Mouse (Mus musculus): ENCODE measurements around the gene Atp2a1.

Atp2a1 gene

DNA sequence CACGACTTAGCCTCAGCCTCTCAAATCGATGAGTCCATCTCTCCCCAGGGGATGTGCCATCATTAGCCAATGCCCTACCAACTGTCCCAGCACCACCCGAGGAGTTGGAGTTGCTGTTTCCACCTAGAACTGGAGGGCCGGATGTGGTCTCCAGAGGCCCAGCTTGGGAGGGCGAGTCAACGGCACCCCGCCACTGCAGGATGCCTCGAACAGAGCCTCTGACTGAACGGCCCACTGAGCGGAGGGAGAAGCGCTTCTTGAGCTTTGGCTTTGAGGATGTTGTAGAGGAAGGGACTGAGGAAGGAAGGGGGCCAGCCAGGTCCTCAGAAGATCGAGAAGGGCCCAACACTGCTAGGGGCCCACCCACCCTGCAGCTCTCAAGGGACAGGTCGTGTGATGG lies 9.4 kb upstream of the Atp2a1 start:
- DNase-seq = no peak

DNA sequence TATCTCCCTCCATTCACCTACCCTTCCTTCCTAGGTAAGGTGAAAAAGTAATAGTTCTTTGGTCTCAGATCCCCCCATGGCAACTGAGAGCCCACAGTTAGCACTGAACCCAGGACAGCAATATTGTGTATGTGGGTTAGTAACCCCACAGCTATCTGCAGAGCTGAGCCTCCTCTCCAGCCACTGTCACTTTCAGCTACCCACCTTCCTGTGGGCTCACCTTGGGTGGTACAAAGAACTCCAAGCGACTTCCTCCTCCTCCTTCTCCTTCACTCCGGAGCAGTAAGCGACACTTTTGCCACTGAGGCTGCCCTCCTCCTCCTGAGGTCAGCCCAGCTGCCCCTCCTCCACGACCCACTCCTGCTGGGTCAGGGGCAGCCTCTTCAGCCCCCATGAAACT lies 8.9 kb upstream of the Atp2a1 start:
- no peak for DNase-seq

DNA sequence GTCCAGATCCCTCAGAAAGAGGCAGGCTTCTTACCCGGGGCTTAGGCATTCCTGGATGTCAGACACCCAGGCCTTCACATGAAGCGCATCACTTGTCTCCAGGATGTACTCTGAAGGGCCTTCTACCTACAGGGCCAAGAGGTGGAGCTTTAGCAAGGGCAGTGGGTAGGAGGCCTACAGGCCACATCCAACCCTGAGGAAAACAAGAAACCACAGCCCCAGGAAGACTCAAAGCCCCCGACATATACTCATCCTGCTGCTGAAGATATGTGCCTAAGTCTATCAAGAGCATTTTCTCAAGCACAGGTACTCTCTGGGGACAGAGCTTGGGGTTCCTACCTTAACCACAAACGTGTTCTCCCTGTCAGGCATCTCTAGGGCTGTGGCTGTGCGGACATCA lies 8.5 kb upstream of the Atp2a1 start:
- DNase-seq = no peak

DNA sequence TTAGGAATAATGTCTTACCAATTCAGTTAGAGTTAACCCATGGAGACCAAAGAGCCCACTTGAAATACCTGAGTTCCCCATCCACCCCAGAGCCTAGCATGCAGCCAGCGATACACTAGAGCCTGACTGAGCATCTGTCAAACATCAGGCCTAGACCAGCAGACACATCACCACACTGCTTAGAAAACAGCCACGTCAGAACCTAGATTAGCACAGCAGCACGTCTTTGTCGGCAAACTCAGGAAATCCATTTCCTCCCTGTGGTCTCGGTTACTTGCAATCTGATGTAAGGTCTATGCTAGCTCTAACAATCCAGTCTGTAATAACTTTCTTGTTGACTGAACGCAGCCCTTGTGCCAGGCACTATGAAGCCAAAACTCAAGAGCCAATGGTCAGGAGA lies 7.2 kb upstream of the Atp2a1 start:
- no peak for DNase-seq

DNA sequence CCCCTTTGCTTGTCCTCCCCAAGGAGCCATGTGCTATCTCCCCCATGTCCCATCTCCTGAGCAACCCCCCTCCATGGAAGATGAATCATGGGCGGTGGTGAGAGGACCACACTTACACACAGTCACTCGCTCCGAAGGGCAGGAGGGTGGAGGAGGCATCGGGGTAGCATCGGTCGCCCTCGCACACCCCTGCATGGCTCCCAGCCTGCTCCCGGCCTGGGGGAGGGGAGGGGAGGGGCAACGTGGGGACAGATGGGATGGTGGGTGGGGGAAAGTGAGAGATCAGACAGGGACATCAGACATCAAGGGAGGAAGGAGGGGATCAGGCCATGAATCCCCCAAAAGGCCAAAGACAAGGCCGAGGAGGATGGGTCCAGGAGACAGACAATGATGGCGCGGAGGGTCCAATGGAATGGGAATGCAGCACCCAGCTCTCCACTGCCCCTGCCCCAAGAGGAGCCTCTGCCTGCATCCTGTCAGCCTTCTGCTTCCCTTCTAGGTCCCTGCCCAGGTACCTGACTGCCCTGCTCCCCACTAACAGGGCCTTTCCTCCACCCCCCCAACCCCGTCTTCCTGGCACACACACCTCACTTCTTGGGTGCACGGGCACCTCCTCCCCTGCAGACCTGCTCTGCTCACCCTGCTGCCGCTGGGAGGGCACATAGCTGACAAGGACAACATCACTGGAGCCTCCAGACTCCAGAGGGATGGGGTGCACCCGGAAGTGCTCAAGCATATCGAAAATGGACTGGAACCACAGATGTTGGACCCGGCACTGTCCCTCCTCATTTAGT lies 5.1 kb upstream of the Atp2a1 start:
- no peak for DNase-seq

DNA sequence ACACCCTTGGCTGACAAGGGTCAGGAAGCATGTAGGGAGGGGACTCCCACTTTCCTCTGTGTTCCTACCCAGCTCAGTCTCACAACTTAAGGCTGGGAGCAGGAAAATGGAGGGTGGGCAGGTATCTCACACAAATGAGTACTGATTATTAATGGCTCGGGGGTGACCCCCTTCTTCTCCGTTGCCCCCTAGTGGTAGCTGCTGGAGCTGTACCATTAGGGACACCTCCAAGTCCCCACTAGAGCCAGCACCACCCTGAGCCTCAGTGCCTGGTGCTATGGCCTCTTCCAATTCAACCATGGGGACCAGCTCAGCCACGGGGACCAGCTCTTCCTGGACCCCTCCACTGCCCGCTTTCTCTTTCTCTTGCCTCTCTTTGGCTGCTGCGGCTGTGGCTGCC lies 4.4 kb upstream of the Atp2a1 start:
- DNase-seq = peak; percentile 59 to 63

DNA sequence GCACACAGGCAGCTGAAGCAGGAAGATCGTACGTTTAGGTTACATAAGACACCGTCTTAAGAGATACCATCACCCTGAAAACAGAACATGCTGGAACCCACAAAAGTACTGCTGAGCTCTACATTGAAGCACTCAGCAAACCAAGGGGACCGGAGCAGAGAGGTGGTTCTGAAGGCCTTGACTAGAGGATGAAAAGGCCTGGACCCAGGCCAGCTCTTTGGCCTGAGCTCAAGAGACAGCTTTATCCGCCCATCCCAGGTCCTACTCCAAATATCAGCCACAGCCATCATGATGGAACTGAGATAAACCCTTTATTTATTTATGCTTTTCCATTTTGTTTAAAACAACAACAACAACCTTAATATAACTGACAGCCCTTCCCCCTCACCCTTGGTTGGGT lies 3.8 kb upstream of the Atp2a1 start:
- DNase-seq = no peak

DNA sequence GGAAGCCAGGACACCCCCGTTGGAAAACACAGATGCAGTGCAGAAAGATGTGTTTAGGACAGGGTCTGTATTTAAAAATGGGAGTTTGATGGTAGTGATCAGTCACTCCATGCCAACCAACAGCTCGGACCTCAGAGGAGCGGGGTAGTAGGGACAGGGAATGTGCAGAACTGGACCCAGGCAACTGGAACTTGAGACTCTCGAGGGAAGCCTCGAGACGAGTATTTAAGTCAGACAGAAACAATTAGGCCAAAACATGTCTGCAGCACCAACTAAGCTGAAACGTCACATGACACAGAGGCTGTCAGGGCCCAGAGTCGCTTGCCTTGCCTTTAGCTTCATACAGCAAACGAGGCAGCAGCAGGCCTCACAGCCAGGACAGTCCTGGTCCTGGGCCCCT lies 3.2 kb upstream of the Atp2a1 start:
- DNase-seq = no peak

DNA sequence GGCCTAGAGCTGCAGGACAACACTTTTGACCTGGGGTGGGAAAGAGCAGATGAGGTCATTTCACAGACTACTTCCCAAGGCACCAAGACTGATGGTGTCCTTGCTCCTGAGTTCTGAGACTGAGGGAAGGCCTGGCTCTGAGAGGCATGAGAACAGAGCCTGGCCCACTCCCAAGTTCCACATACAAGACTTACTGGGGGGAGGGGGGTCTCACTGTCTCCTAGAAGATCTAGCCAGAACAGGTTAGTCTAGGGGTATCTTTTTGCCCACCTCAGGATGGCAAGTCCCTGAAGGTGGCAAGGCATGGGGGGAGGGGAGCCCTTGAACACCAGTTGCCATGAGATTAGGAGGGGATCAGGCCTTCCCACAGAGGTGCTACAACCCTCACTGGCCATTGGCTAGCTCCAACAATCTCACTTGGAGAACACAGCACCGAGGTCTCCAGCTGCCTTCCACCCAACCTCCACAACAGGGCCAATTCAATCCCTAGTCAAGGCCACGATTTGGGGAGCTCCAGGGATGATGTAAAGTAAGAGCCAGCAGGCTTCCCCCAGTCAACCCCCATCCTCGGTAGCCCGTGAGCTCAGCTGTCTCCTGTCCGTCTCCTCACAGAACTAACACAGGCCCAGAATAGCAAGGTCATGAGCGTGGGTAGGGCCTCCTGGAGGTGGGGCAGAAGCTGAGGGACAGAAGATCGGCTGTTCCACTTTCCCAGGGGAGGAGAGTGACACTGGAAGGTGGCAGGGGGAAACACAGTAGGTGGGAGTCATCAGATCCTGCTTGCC lies 2.5 kb upstream of the Atp2a1 start:
- DNase-seq = no peak

DNA sequence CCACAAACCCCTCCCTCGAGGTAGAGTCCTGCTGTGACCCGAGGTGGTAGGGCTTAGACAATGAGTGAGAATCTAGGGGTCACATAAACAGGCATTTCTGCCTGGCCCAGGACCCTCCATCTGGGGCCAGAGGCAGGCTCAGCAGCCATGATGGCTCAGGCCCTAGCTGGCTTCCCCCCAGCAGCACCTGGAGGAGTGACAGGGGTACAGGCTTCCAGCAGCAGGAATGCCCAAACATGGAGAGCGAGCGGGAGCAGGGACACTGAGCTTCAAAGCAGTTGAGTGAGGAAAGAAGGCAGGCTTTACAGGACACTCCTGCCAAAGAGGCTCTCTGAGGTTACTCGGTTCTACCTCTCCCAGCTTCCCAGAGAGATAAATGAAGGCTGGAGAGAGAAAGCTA lies 1.9 kb upstream of the Atp2a1 start:
- DNase-seq = no peak

DNA sequence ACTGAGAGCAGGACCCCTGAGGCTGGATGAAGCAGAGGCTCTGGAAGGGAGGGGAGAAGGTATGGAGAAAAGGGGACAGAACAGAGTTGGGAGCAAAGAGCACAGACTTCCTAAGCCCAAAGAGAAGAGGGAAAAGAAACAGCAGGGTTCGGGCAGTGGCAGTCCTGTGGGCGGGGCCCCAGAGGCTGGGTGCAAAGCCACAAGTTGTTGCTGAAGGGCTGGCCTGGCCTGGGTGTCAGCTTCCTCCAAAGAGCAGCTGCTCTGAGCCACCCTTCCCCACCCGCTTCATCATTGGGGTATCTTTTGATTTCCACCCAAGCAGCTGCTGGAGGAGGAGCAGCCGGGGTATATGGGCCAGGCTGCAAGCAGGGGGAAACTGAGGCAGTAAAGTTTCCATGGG lies 1.2 kb upstream of the Atp2a1 start:
- no peak for DNase-seq

DNA sequence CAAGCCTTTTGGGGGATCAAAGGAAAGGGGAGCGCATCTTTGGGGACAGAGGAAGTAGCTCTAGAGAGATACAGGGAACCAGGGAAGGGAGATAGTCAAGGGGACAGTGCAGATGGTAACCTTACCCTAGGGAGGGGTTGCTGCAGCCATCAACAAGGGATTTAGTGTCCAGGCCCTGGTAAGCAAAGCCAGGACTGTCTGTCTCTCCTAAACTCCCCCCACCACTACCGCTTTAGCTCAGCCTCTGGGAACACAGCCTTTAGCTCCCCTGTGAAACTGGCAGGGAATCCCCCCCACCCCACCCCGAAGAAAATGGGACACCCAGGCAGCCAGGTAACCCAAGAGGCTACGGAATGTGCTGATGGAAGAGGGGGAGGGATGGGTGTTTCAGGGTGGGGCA lies 639 bp upstream of the Atp2a1 start:
- no peak for DNase-seq

DNA sequence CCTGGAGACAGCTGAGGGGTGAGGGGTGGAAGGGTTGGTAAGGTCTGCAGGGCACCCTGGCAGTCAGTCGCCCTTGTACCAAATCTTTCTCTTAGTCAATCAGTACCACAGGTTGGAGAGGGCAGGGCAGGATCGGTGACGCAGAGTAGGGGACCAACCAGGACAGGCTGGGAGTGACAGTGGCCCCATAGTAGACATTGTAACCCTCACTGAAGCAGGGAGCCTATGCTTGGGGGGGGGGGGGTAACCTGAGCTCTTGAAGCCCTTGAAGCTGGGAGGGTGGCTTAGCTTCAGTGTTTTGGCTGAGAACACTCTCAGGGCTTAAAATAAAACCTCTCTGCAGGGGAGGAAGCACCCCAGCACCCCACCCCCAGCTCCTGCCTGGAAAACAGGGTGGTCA lies 1.3 kb downstream of the Atp2a1 start:
- no peak for DNase-seq

DNA sequence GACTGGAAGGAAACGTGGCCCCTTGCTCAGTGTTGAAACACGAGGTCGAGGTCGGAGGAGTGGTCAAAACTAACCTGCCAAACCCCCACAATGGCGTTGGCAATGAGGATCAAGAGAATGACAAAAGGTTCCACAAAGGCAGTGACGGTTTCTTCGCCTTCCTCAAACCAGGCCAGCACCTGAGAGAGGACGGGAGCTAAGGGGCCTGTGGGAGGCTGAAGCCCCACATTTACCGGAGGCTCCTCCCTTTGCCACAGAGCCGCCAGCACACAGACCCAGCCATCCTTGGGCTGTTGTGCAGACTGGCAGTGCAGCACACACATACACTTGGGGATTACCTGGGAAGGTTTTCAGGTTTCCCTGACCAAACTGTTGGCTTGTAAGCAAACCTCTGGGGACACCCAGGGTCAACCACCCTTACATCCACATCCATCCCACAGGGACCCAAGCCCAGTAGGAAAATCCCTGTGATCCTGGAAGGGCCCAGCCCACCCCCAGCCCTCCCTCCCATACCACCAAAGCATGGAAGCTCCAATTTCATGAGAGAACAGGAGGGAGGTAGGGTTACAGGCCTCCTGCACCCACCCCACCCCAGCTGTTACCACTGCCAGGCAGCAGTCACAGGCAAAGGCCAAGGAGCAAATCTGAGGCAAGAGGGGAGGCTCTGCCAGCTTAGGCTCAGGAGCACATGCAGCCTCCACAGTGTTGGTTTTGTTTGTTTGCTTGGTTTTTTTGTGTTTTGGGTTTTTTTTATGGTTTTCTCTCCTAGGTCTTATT lies 2.1 kb downstream of the Atp2a1 start:
- DNase-seq = no peak

DNA sequence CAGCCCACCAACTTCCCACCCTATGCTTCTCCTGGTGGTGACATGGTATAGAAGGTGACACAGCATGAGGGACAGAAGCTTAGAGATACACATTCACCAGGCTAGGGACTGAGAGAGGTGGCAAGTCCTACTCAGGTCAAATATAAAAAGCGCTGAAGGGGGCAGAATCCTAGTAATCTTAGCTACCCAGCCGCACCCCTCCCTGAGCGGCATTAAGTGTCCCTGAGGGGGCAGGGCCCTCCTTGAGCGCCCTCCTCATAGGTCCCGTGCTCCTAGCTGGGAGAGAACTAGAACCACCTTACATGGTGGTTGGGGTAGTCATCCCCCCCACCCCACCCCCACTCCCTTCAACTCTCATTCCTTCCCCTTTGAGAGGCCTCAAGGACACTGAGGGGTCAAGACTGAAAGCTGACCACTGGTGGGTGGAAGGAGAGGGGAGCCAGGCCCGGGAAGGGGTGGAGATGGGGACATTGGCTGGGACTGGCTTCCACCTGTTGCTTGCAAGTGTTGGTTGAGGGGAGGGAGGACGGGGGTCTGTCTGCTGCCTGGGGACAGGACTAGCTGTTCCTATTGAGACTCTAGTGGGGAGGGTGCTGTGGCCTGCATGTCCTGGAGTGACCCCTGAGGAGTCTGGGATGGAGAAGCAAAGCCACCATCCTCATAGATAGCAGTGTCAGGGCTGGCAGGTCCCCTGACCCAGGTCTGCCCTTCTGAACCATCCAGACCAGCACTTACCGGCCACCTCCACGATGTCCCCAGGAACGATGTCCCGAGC lies 3.9 kb downstream of the Atp2a1 start:
- no peak for DNase-seq

DNA sequence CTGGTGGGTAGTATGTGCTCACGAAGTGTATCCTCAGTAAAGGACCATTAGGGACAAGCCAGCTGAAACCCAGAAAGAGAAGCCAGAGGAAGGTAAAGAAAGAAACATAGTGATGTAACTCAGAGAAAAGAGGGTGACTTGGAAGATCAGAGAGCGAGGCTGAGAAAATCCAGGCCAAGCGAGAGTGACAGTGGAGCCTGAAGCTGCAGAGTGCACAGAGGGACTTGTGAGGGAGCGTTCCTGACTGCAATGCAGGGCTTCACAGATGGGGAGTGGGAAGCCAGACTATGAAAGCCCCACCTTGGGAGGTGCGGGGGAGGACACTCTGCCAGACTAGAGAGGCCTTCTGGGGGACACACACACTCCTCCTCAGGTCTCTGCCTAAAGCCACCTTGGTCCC lies 4.7 kb downstream of the Atp2a1 start:
- DNase-seq = no peak

DNA sequence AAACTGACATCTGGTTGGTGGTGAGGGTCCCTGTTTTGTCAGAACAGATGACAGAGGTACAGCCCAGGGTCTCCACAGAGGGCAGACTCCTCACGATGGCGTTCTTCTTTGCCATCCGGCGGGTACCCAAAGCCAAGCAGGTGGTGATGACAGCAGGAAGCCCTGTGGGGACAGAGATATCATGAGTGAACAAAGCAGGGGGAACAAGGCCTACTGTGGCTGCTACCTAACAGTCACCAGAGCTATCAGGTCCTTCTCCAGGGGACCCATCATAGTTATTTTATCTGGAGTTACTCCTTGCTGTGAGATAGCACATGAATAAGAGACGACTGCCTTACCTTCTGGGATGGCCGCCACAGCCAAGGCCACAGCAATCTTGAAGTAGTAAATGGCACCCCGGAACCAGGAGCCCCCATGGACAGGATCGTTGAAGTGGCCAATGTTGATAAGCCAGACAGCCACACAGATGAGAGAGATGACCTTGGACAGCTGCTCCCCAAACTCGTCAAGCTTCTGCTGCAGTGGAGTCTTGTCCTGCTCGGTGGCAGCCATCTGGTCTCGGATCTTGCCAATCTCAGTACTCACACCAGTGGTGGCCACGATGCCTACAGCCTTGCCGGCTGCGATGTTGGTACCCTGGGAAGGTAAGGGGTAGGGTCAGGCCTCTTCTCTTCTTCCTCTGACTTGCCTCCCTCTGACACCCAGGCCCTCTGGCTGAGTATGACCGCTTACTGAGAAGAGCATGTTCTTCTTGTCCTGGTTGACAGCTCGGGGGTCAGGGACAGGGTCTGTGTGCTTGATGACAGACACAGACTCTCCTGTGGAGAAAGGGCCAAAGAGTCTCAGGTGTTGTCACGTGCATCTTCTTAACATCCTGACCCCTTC lies 6.3 kb downstream of the Atp2a1 start:
- DNase-seq = no peak

DNA sequence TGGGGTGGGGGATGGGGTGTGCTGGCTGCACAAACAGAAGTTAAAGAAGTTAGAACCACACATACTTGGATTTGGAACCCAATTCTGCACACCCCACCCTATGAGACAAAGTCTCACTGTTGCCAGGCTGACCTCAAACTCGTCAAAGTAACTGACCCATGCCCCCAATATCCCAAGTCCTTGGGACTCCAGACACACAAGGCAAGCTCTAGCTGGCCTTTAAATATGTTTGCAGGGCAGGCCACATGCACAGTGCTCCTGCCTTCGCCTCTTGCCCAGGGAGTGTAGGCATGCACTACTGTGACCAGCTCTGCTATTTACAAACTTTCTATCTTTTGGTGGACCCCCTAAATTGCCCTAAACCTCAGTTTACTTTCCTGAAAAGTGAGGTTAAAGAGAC lies 7.7 kb downstream of the Atp2a1 start:
- DNase-seq = no peak

DNA sequence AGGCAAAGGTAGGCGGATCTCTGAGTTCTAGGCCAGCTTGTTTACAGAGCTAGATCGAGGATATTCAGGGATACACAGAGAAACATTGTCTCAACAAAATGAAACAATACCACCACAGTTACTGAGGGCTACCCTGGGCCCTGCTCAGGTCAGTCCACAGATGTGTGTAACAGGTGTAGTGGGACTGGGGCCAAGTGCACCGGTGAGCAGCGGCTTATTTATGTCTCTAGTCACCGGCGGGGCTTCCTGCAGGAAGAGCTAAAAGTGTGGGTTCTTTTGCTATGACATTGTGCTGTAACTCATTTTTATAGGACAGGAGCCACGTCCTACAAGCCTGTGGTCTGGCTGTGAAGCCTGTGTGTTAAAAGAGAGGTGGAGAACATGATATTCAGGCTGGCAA lies 9.0 kb downstream of the Atp2a1 start:
- DNase-seq = no peak

DNA sequence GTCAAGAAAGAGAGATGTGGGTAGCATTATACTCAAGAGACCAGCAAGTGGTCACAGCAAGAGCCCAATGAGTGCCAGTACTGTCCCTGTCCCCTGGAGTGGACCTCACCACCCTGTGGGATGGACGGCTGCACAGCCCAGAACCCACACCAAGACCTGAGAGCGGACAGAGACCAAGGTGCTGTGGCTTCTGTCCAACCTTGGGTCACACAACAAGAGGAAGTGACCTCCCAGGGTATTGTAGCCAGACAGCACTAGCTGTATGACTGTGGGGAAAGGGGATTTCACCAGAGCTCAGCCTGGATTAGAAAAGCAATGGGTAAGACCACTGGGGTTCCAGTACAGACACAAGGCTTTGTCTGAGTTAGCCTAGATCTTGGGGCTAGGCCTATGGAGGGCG lies 10.7 kb downstream of the Atp2a1 start:
- DNase-seq = no peak

DNA sequence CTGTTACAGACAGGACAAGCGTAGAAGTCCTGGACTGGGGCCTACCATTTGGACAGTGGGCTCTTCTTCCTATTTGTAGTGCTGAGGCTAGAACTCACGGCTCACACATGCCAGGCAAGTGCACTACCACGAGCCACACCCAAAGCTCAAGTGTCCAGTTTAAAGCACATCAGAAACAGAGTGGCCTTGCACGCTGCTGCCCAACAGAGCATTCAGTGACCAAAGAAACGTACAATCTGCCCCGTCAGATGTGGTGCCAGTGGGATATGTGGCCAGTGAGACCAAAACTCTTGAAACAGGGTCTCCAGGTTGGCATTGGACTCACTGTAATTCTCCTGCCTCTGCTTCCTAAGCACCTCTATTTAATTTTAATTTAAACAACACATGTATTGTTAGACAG lies 12.3 kb downstream of the Atp2a1 start:
- no peak for DNase-seq

DNA sequence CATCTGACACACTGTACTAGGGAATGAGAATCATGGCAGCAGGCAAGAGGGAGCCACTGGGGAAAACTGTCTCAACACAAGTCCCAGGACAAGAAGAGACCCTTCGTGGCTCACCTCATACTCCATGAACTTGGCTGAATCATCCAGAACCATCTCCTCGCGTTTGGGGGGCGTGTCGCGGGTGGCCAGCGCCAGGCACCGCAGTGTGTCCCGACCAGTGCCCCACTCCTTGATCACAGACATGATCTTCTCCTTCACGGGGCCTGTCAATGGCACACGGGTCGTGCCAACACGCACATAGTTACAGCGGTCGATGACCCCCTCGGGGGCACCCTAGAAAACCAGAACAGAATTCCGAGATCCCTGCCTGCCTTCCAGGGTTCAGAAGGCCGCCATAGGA lies 12.9 kb downstream of the Atp2a1 start:
- DNase-seq = no peak
